Mouse (Mus musculus): Measurements from ENCODE around the gene Fbxo11.

DNA sequence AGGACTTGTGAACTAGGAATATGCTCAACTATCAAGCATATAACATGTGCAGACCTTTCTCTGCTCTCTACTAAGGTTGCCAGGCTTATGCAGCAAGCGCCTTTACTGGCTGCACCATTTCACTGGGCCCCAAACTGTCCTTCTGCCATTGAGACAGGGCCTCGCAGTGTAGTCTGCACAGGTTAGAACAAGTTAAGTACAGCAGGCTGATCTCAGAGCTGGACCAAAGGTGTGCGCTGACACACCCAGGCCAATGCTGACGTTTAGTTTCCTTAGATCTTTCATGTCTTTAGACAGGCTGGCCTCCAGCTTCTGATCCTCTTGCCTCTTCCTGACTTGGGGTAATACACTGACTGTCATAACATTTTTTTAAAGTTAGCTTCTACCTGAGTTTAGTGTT is 67.3 kb downstream of the Fbxo11 start:
- TF ChIP-seq EP300 (IDR thresholded peaks at IDR 0.05; ENCODE audit: low read depth) (no peak), CTCF (IDR thresholded peaks at IDR 0.05; ENCODE audit: low read depth) (no peak)
